Mouse (Mus musculus): ENCODE data around the gene Ctnnbip1. TPM values are rescaled to one million over a fixed set of nuclear protein-coding genes. Genes with fewer than 3 reads are reported as not detected.

The Ctnnbip1 gene
- polyA plus RNA-seq, 1 experiment from 2014 or later, result 65.2 TPM

- Histone ChIP-seq H3K27ac (ENCODE audit: low read depth, low read length) (no peak overlapping the region), H3K27me3 (ENCODE audit: control insufficient read depth, insufficient read depth, low read length) (no peaks in the 10 kb centered on the region), H3K4me1 (replicated peaks; ENCODE audit: control insufficient read depth, insufficient read depth, low read length) (no peaks in the 10 kb centered on the region), H3K9me3 (ENCODE audit: control insufficient read depth, low read length) (no peaks in the 10 kb centered on the region), H3K9ac (ENCODE audit: low read depth, low read length) (no peak overlapping the region), H3K4me3 (ENCODE audit: low read depth, low read length) (no peak overlapping the region), H3K4me2 (replicated peaks; ENCODE audit: low read depth, low read length) (no peak overlapping the region), H3K36me3 (ENCODE audit: control insufficient read depth, insufficient read depth, low read length) (no peaks in the 10 kb centered on the region)
- 88% methylated on average over 3 of the region's 3 CpGs for WGBS
- DNase-seq (ENCODE audit: low spot score) (no peak), ATAC-seq (ENCODE audit: low FRiP score) (no peak)
Measured at GRCm38 (mm10) chr4:149506904-149507303, 11.1 kb upstream of the Ctnnbip1 start.

DNA sequence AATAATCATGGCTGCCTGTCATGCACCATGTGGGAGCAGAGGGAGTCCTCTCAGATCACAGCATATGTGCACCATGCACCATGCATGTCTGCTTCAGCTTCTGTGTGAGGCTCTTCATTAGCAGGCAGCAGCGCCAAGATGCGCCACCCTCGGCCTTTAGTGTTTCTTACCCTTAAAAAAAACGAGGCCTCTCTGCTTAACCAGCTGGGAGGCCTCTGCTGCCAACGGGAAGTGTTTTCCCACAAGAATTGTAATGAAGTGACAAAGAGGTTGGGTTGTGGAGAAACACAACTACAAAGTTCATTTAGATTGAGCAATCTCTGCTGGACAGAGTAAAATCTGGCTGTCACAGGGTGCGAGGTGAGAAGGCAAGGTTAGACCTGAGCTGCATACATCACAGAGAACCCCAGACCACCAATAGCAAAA is 6.8 kb upstream of the Ctnnbip1 start:
- no peak overlapping the region for H3K9ac ChIP-seq (ENCODE audit: low read depth, low read length)
- no peak for DNase-seq (ENCODE audit: low spot score)
- H3K4me3 ChIP-seq (ENCODE audit: low read depth, low read length), result no peak overlapping the region

GRCm38 (mm10) chr4:149512072-149512471 is 6.0 kb upstream of the Ctnnbip1 start:
- Histone ChIP-seq H3K27ac (ENCODE audit: low read depth, low read length) (no peak overlapping the region), H3K9me3 (ENCODE audit: control insufficient read depth, low read length) (no peaks in the 10 kb centered on the region), H3K4me1 (replicated peaks; ENCODE audit: control insufficient read depth, insufficient read depth, low read length) (no peaks in the 10 kb centered on the region), H3K4me2 (replicated peaks; ENCODE audit: low read depth, low read length) (no peak overlapping the region), H3K9ac (ENCODE audit: low read depth, low read length) (no peak overlapping the region), H3K36me3 (ENCODE audit: control insufficient read depth, insufficient read depth, low read length) (no peaks in the 10 kb centered on the region), H3K4me3 (ENCODE audit: low read depth, low read length) (no peak overlapping the region), H3K27me3 (ENCODE audit: control insufficient read depth, insufficient read depth, low read length) (no peaks in the 10 kb centered on the region)
- 91% methylated on average over 7 of the region's 7 CpGs for WGBS
- DNase-seq (ENCODE audit: low spot score) (no peak), ATAC-seq (ENCODE audit: low FRiP score) (no peak)

More for the DNA sequence above, 6.8 kb upstream of the Ctnnbip1 start:
- Histone ChIP-seq H3K4me2 (replicated peaks; ENCODE audit: low read depth, low read length) (no peak overlapping the region), H3K27me3 (ENCODE audit: control insufficient read depth, insufficient read depth, low read length) (no peaks in the 10 kb centered on the region), H3K27ac (ENCODE audit: low read depth, low read length) (no peak overlapping the region), H3K9me3 (ENCODE audit: control insufficient read depth, low read length) (no peaks in the 10 kb centered on the region), H3K4me1 (replicated peaks; ENCODE audit: control insufficient read depth, insufficient read depth, low read length) (no peaks in the 10 kb centered on the region), H3K36me3 (ENCODE audit: control insufficient read depth, insufficient read depth, low read length) (no peaks in the 10 kb centered on the region)
- WGBS, result 52% methylated on average over 6 of the region's 6 CpGs
- no peak for ATAC-seq (ENCODE audit: low FRiP score)

DNA sequence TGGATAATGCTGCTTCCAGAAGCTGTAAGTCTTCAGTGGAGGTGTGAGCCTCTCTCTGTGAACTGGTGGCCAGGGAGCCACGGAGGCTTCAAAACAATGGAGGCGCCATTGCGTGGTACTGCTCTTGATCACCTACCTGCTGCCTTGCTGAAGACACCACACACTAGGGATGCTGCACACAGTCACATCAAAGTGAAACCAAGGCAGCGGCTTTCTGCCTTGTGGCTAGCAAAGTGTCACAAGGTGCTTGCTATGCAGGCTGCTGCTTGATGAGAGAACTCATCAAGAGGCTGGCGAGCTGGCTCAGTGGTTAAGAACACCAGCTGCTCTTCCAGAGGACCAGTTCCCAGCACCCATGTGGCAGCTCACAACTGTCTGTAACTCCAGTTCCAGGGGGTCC is 2.3 kb upstream of the Ctnnbip1 start:
- H3K27me3 ChIP-seq (ENCODE audit: control insufficient read depth, insufficient read depth, low read length), result no peaks in the 10 kb centered on the region
- no peak overlapping the region for H3K27ac ChIP-seq (ENCODE audit: low read depth, low read length)
- H3K4me3 ChIP-seq (ENCODE audit: low read depth, low read length), result no peak overlapping the region
- H3K4me2 ChIP-seq (replicated peaks; ENCODE audit: low read depth, low read length), result no peak overlapping the region
- no peak overlapping the region for H3K9ac ChIP-seq (ENCODE audit: low read depth, low read length)
- H3K4me1 ChIP-seq (replicated peaks; ENCODE audit: control insufficient read depth, insufficient read depth, low read length), result 0 out of 2 replicates have a peak, but pooled peaks cover 6% of the 10 kb centered on the region
- no peaks in the 10 kb centered on the region for H3K9me3 ChIP-seq (ENCODE audit: control insufficient read depth, low read length)
- ATAC-seq (ENCODE audit: low FRiP score) (no peak), DNase-seq (ENCODE audit: low spot score) (no peak)
- no peaks in the 10 kb centered on the region for H3K36me3 ChIP-seq (ENCODE audit: control insufficient read depth, insufficient read depth, low read length)
- 93% methylated on average over 5 of the region's 5 CpGs for WGBS

DNA sequence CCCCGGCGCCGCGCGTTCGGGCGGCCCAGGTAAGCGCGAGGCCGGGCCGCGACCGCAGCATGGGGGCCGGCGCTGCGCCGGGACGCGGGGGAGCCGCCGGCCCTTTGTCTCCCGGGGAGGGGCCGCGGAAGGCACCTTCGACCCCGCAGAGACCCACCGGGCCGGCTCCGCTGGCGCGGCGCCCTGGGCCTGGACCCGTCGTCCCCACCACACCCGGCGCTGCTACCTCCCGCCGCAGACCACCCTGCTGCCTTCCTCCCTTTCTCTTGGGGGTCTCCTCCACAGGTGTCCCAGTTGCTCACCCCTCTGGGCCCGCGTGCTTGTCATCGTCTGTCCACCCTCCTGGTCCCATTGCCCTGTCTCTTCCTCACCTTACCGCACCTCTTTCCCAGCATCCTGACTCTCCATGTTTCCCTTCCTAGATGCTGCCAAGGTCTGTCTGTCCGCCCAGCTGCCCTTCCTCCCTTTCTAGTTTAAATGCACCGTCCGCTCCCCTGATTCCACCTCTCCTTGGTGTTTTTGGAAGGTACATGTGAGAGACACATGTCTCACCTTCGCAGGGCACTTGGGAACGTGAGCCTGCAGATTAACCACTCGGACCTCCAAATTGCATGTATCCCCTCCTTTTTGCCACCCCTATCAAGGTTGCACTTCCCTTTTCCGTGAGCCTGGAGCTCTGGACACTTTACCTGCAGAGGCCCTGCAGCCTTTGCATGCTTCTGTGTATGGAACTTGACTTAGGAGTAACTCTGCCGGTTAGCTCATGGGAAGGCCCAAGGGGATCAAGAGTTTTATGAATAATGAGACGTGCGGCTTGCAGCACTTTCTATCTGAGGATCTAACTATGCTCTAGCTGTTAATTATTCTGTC is 550 bp downstream of the Ctnnbip1 start:
- peak overlapping the region; percentile 62; the same call in 1 of the 2 replicates for H3K27ac ChIP-seq (ENCODE audit: low read depth, low read length)
- H3K27me3 ChIP-seq (ENCODE audit: control insufficient read depth, insufficient read depth, low read length), result no peaks in the 10 kb centered on the region
- H3K9ac ChIP-seq (ENCODE audit: low read depth, low read length), result peak overlapping the region; percentile 88
- peak overlapping the region; percentile 91 for H3K4me2 ChIP-seq (replicated peaks; ENCODE audit: low read depth, low read length)
- H3K36me3 ChIP-seq (ENCODE audit: control insufficient read depth, insufficient read depth, low read length), result no peaks in the 10 kb centered on the region
- DNase-seq (ENCODE audit: low spot score) (peak; percentile 27), ATAC-seq (ENCODE audit: low FRiP score) (no peak)
- peak overlapping the region; percentile 87 for H3K4me3 ChIP-seq (ENCODE audit: low read depth, low read length)
- WGBS, result 6% methylated on average over 38 of the region's 52 CpGs
- no peaks in the 10 kb centered on the region for H3K9me3 ChIP-seq (ENCODE audit: control insufficient read depth, low read length)
- 0 out of 2 replicates have a peak, but pooled peaks cover 6% of the 10 kb centered on the region for H3K4me1 ChIP-seq (replicated peaks; ENCODE audit: control insufficient read depth, insufficient read depth, low read length)

GRCm38 (mm10) chr4:149521258-149521657 is 3.2 kb downstream of the Ctnnbip1 start:
- H3K27me3 ChIP-seq (ENCODE audit: control insufficient read depth, insufficient read depth, low read length), result no peaks in the 10 kb centered on the region
- ATAC-seq (ENCODE audit: low FRiP score), result no peak
- no peaks in the 10 kb centered on the region for H3K36me3 ChIP-seq (ENCODE audit: control insufficient read depth, insufficient read depth, low read length)
- 73% methylated on average over 10 of the region's 10 CpGs for WGBS
- DNase-seq (ENCODE audit: low spot score), result no peak
- H3K27ac ChIP-seq (ENCODE audit: low read depth, low read length), result no peak overlapping the region
- 0 out of 2 replicates have a peak, but pooled peaks cover 6% of the 10 kb centered on the region for H3K4me1 ChIP-seq (replicated peaks; ENCODE audit: control insufficient read depth, insufficient read depth, low read length)
- H3K4me3 ChIP-seq (ENCODE audit: low read depth, low read length), result no peak overlapping the region
- no peak overlapping the region for H3K4me2 ChIP-seq (replicated peaks; ENCODE audit: low read depth, low read length)
- H3K9me3 ChIP-seq (ENCODE audit: control insufficient read depth, low read length), result no peaks in the 10 kb centered on the region
- H3K9ac ChIP-seq (ENCODE audit: low read depth, low read length), result no peak overlapping the region

GRCm38 (mm10) chr4:149523961-149524360 is 5.9 kb downstream of the Ctnnbip1 start:
- no peak for ATAC-seq (ENCODE audit: low FRiP score)
- H3K9ac ChIP-seq (ENCODE audit: low read depth, low read length), result no peak overlapping the region
- no peak overlapping the region for H3K4me2 ChIP-seq (replicated peaks; ENCODE audit: low read depth, low read length)
- H3K4me3 ChIP-seq (ENCODE audit: low read depth, low read length), result no peak overlapping the region
- H3K27ac ChIP-seq (ENCODE audit: low read depth, low read length), result no peak overlapping the region
- 68% methylated on average over 6 of the region's 6 CpGs for WGBS
- no peaks in the 10 kb centered on the region for H3K36me3 ChIP-seq (ENCODE audit: control insufficient read depth, insufficient read depth, low read length)
- no peaks in the 10 kb centered on the region for H3K27me3 ChIP-seq (ENCODE audit: control insufficient read depth, insufficient read depth, low read length)
- H3K4me1 ChIP-seq (replicated peaks; ENCODE audit: control insufficient read depth, insufficient read depth, low read length), result 0 out of 2 replicates have a peak, but pooled peaks cover 2% of the 10 kb centered on the region
- no peaks in the 10 kb centered on the region for H3K9me3 ChIP-seq (ENCODE audit: control insufficient read depth, low read length)
- DNase-seq (ENCODE audit: low spot score), result no peak

- no peaks in the 10 kb centered on the region for H3K4me1 ChIP-seq (replicated peaks; ENCODE audit: control insufficient read depth, insufficient read depth, low read length)
- H3K9me3 ChIP-seq (ENCODE audit: control insufficient read depth, low read length), result no peaks in the 10 kb centered on the region
- H3K9ac ChIP-seq (ENCODE audit: low read depth, low read length), result no peak overlapping the region
- DNase-seq (ENCODE audit: low spot score) (no peak), ATAC-seq (ENCODE audit: low FRiP score) (no peak)
- 90% methylated on average over 4 of the region's 4 CpGs for WGBS
- no peak overlapping the region for H3K4me3 ChIP-seq (ENCODE audit: low read depth, low read length)
- H3K27me3 ChIP-seq (ENCODE audit: control insufficient read depth, insufficient read depth, low read length), result no peaks in the 10 kb centered on the region
- H3K27ac ChIP-seq (ENCODE audit: low read depth, low read length), result no peak overlapping the region
- no peak overlapping the region for H3K4me2 ChIP-seq (replicated peaks; ENCODE audit: low read depth, low read length)
- no peaks in the 10 kb centered on the region for H3K36me3 ChIP-seq (ENCODE audit: control insufficient read depth, insufficient read depth, low read length)
Measured at GRCm38 (mm10) chr4:149525170-149525569, 7.1 kb downstream of the Ctnnbip1 start.

DNA sequence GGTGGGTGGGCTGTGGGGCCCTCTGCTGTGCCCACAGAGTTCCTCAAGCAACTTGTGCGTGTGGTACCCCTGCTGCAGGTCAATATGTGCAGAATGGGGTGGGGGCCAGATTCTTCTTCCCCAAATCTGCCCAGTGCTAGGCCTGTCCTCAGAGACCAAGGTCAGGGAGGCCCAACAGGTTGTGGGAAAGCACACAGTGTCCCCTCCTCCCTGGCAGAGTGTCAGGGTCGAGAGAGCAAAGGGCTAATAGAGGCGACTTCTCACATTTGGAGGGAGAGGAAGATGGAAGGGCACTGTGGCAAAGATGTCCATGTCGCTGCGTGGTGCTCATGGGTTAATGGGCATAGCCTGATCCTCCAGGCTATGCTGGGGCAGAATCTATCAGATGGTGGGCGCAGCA is 7.8 kb downstream of the Ctnnbip1 start:
- ATAC-seq (ENCODE audit: low FRiP score) (no peak), DNase-seq (ENCODE audit: low spot score) (no peak)
- H3K27ac ChIP-seq (ENCODE audit: low read depth, low read length), result no peak overlapping the region
- H3K36me3 ChIP-seq (ENCODE audit: control insufficient read depth, insufficient read depth, low read length), result no peaks in the 10 kb centered on the region
- no peak overlapping the region for H3K4me2 ChIP-seq (replicated peaks; ENCODE audit: low read depth, low read length)
- H3K9me3 ChIP-seq (ENCODE audit: control insufficient read depth, low read length), result no peaks in the 10 kb centered on the region
- no peaks in the 10 kb centered on the region for H3K4me1 ChIP-seq (replicated peaks; ENCODE audit: control insufficient read depth, insufficient read depth, low read length)
- H3K4me3 ChIP-seq (ENCODE audit: low read depth, low read length), result no peak overlapping the region
- WGBS, result 87% methylated on average over 6 of the region's 6 CpGs
- no peaks in the 10 kb centered on the region for H3K27me3 ChIP-seq (ENCODE audit: control insufficient read depth, insufficient read depth, low read length)
- H3K9ac ChIP-seq (ENCODE audit: low read depth, low read length), result no peak overlapping the region
